Mouse (Mus musculus): Measurements from ENCODE around the gene Fbrsl1. TPM values are rescaled to one million over a fixed set of nuclear protein-coding genes. Genes with fewer than 3 reads are reported as not detected.

Fbrsl1 gene
- polyA plus RNA-seq (2012; rRNA removed), result 7.2 and 9.3 TPM in 2 replicates

GRCm38 (mm10) chr5:110448436-110449134 is at the start of gene Fbrsl1:
Fbrsl1 (minus strand) TSS chr5:110448503.

DNA sequence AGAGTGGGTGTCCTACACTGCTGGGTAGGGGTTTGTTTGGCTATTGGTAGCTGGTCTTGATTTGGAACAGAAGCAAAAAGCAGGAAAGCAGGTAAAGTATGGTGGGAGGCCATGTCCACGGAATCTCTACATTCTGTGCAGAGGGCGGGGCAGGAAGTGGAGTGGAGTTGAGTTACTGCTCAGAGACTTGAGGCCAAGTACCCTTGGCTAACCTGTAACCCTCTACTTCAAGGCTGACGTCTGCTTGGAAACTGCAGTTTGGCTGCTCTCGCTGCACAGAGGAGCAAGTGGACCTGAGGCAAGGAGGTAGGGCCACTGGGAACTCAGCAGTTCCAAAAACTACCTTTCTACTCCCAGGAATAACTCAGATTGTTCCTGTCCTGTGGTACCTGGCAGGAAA is 103.8 kb downstream of the Fbrsl1 start, which contains the start of gene Lrcol1:
Lrcol1 (plus strand) TSS at position 207 of the 400 bp plus-strand sequence.

GRCm38 (mm10) chr5:110342648-110343284 is 105.5 kb downstream of the Fbrsl1 start, which contains the start of gene P2rx2:
P2rx2 (minus strand) TSS chr5:110343212.

Other genes starting within 250 kb of the Fbrsl1 start
- gene Ankle2, start 217.5 kb downstream of the Fbrsl1 start, polyA plus RNA-seq (2012; rRNA removed), result 5.9 and 7.0 TPM in 2 replicates
- gene Pgam5, start 178.6 kb downstream of the Fbrsl1 start, polyA plus RNA-seq (2012; rRNA removed), result 17.6 and 20.1 TPM in 2 replicates
- 14.8 and 17.5 TPM in 2 replicates for gene Pxmp2, start 162.3 kb downstream of the Fbrsl1 start, polyA plus RNA-seq (2012; rRNA removed)
- gene Pole, start 162.2 kb downstream of the Fbrsl1 start, polyA plus RNA-seq (2012; rRNA removed), result 14.8 and 18.5 TPM in 2 replicates
- gene P2rx2, start 105.3 kb downstream of the Fbrsl1 start, polyA plus RNA-seq (2012; rRNA removed), result 0.02 TPM in 1 of 2 replicates, not detected in the other
- not detected in 2 replicates for gene Lrcol1, start 103.8 kb downstream of the Fbrsl1 start, polyA plus RNA-seq (2012; rRNA removed)
- 0.06 and 0.07 TPM in 2 replicates for gene Galnt9, start 95.9 kb upstream of the Fbrsl1 start, polyA plus RNA-seq (2012; rRNA removed)
- gene Noc4l, start 204.9 kb upstream of the Fbrsl1 start, polyA plus RNA-seq (2012; rRNA removed), result 46.6 and 54.3 TPM in 2 replicates
- 8.7 and 9.8 TPM in 2 replicates for gene Ddx51, start 204.9 kb upstream of the Fbrsl1 start, polyA plus RNA-seq (2012; rRNA removed)

All from liver, embryonic 14 days (tissue).